Mouse (Mus musculus): ENCODE results near the gene Chil4. TPM values are rescaled to one million over a fixed set of nuclear protein-coding genes. Genes with fewer than 3 reads are reported as not detected.

Gene Chil4
- total RNA-seq, 2 experiments from 2014 or later = not detected

- no peak for DNase-seq
These were observed 51.8 kb downstream of the Chil4 start, which contains the start of gene Chil3 for GRCm38 (mm10) chr3:106167464-106167863. Chil3 (minus strand) TSS chr3:106167564.

- no peak for DNase-seq
These were observed 64.9 kb downstream of the Chil4 start for GRCm38 (mm10) chr3:106154413-106154812.

Other genes with a start within 250 kb of the Chil4 start
- 1 to 10 TPM; 2.8 to 3.0 TPM for gene Ovgp1, start 245.8 kb downstream of the Chil4 start, total RNA-seq (2021)
- not detected for gene Pifo, start 204.9 kb downstream of the Chil4 start, total RNA-seq (2021)
- not detected for gene Chil5, start 186.7 kb downstream of the Chil4 start, total RNA-seq (2021)
- 1 to 10 TPM in 1 of 2 experiments, under 1 TPM in 1; 0.58 to 1.1 TPM for gene Chia1, start 106.3 kb downstream of the Chil4 start, total RNA-seq (2021)
- not detected for gene Chil3, start 51.9 kb downstream of the Chil4 start, total RNA-seq (2021)
- not detected for gene Chil6, start 186.7 kb upstream of the Chil4 start, total RNA-seq (2021)